Mouse (Mus musculus) brown adipose tissue, adult 24 weeks (tissue): ENCODE measurements around the gene Dgke. TPM values are rescaled to one million over a fixed set of nuclear protein-coding genes. Genes with fewer than 3 reads are reported as not detected.
A peak's percentile ranks its signal among the peaks of the same experiment; 100 is the strongest.
"Not testable (repeated sequence)": the region's sequence is repeated elsewhere in the genome, so short reads cannot be mapped to it uniquely, and the experiment has no call there.

ENCODE experiments used
- H3K27ac ChIP-seq: fragments of 200-500 bp; replicated peaks from 2 replicates; pipeline ENCODE4 v1.5.1; 2012; ENCODE audit warnings: low read depth, mild to moderate bottlenecking, low read length
- H3K4me1 ChIP-seq: fragments of 200-500 bp; 2 replicates; pipeline ENCODE4 v1.6.1; 2012; ENCODE audit warnings: low read length, mixed read lengths; ENCODE audit not compliant: control insufficient read depth, insufficient read depth, insufficient read length
- H3K4me3 ChIP-seq: fragments of 200-500 bp; 2 replicates; pipeline ENCODE4 v1.5.1; 2012; ENCODE audit warnings: low read depth, mild to moderate bottlenecking, low read length, moderate library complexity; ENCODE audit not compliant: insufficient read depth
- polyA plus RNA-seq: library from polyadenylated mRNA; stranded (reverse); fragments of >200 nt; gene quantifications from 2 replicates; pipeline ENCODE4 v1.2.4, GENCODE M21; 2012; ENCODE audit not compliant: missing spikeins, insufficient read depth, insufficient read length

Dgke gene
- polyA plus RNA-seq, 1 experiment, result 3.0 TPM

DNA sequence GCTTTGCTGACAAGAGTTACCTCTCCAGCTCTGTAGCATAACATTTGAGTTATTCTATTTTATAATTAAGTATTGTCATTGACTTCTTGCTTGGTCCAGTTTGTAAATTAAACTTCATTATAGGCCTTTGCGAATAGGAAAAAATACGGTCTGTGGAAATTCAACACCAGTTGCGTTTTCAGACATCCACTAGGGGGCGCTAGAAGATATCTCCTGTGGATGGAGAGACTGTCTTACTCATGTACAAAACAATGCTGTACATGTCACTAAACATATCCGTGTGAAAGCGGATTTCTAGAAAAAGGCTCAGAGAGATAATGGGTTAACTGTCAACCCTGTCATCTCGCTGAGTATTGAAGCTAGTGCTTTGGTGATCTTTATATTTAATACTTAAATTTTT is 18.0 kb upstream of the Dgke start:
- Histone ChIP-seq H3K27ac (no peak overlapping the region), H3K4me1 (no peaks in the 10 kb centered on the region), H3K4me3 (no peak overlapping the region)

DNA sequence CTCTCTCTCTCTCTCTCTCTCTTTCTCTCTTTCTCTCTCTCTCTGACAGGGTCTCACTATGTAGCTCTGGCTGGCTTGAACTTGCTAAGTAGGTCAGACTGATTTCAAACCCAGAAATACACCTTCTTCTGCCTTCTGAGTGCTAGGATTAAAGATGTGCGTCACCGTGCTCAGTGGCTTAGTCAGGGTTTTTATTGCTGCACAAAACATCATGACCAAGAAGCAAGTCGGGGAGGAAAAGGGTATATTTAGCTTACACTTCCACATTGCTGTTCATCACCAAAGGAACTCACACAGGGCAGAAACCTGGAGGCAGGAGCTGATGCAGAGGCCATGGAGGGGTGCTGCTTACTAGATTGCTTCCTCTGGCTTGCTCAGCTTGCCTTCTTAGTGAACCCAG is 16.0 kb upstream of the Dgke start:
- not testable (repeated sequence) for H3K4me3 ChIP-seq, H3K27ac ChIP-seq, H3K4me1 ChIP-seq

DNA sequence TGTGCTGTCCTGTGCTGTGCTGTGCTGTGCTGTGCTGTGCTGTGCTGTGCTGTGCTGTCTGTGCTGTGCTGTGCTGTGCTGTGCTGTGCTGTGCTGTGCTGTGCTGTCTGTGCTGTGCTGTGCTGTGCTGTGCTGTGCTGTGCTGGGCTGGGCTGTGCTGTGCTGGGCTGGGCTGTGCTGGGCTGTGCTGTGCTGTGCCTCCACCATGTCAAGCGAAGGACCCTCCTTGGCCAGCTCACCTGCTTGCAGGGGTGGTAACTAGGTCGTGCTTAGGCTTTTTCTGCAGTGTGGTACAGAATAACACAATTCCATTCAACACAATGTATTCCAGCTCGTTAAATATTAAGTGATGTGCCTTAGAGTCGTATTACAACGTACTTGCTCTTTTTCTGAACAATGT is 15.3 kb upstream of the Dgke start:
- H3K4me1 ChIP-seq, H3K27ac ChIP-seq, H3K4me3 ChIP-seq: not testable (repeated sequence)

DNA sequence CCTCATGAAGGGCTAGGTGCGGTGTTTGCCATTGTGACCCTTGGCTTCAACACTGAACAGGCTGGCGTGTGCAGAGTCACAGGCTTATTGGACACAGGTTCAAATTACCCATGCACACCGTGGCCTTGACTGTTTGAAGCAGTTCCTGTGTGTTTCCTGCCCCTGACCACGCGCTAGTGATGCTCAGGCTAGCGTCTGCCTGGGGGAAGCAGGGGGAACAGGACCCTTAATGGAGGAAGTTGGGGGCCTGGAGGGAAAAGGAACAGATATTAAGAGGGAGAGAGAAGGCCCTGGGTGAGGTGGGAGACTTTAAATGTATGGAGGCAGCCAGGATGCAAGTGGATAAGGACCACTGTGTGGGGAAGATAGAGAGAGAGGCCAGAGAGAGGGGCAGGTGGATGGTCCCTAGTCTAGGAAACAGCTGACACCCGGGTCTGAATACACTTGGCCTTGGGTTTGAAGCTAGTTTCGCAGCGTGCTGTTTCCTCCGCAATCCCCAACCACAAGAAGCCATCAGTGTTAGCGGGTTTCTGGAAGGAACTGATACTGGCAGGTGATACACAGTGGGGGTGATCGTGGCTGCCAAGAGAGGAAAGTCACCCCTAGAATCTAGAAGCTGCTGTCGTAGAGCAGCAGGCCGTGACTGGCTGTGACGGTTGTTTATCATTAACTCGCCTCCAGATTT is 12.5 kb upstream of the Dgke start:
- no peak overlapping the region for H3K27ac ChIP-seq

DNA sequence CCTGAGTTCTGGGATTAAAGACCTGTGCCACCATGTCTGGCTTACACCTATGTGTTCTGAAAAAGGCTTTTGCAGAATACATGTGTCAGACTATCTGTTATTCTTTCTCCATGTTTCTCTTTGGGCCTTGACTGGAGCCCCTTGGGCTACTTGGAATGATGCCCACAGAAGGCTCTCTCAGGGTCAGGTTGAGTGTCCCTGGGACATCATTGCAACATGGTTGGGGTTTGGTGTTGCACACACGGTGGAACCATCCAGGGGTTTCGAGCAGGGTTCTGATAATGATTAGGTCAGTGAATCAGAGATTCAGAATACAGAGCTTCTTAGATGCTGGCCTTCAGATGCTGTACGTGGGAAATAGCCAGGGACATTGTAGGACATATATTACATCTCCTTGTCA is 11.7 kb upstream of the Dgke start:
- Histone ChIP-seq H3K27ac (no peak overlapping the region), H3K4me3 (no peak overlapping the region), H3K4me1 (peaks cover 12% of the 10 kb centered on the region)

More for the DNA sequence above, 12.5 kb upstream of the Dgke start:
- peaks cover 12% of the 10 kb centered on the region for H3K4me1 ChIP-seq
- no peak overlapping the region for H3K4me3 ChIP-seq

DNA sequence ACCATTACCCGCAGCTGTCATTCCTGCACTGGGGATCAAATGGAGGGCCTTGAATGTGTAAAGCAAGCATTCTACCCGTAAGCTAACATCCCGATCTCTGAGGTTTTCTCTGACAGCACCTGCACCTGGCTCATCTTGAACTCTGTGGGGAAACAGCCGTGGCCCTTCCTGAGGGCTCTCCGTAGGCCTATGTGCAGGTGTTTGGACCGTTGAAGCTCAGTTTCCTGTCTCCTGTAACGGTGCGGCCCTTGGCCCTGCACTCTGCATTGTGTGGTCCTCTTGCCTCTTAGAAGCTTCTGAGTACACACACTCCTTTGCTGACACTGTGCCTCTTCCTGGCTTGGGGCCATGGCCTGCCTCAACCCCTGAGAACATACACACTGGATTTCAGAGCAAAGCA is 11.0 kb upstream of the Dgke start:
- Histone ChIP-seq H3K4me3 (no peak overlapping the region), H3K27ac (0 out of 2 replicates have a peak overlapping the region, but pooled peaks have one; percentile 18), H3K4me1 (peaks cover 12% of the 10 kb centered on the region)

DNA sequence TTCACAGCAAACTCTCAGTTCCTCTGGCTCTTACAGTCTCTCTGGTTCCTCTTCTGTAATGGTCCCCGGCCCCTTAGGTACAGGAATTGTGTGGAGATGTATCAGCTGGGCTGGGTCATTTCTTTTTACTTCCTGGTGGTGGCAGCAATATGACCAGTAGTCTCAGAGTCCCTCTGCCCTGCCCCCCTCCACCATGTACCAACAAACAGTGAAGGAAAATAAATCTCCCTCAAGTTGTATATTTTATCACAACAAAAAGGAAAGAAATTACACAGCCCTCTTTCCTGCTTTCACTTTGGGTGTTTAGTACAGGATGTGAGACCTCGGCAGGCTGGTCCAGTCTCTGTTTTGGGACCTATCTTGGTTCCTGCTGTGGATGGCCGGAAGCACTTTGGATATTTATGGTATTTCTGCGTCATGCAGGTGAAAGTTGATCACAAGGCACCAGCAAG is 9.7 kb upstream of the Dgke start:
- peak overlapping the region; percentile 32; the same call in 1 of the 2 replicates for H3K4me3 ChIP-seq
- peaks cover 12% of the 10 kb centered on the region for H3K4me1 ChIP-seq
- peak overlapping the region; percentile 81 for H3K27ac ChIP-seq

DNA sequence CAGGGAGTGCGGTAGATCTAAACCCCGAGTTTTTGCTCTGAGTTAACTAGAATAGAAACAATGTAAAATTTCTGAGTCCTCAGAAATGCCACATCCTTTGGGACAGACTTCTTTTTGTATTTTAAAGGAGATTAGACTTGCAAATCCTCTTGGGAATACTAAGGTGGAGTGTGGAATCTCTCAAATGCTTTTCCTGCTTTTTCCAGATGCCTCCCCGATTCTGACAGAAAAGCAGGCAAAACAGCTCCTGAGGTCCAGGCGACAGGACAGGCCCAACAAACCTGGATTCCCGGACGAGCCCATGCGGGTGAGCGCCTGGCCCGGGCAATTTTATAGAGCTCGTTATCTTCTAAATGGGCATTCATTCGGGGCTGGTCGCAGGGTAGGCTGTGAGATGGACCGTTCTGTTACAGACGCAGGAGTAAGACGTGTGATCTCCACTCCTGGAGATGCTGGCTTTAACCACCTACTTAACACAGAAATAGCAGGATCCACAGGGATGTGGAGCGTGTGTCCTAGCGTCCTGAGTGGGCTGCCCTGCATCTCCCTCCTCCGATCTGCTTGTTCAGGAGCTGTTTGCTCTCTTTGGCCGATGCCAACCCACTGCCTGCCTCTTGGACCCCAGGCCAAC is 8.2 kb upstream of the Dgke start:
- Histone ChIP-seq H3K4me1 (peaks cover 12% of the 10 kb centered on the region), H3K4me3 (peak overlapping the region; percentile 19), H3K27ac (peak overlapping the region; percentile 69)

DNA sequence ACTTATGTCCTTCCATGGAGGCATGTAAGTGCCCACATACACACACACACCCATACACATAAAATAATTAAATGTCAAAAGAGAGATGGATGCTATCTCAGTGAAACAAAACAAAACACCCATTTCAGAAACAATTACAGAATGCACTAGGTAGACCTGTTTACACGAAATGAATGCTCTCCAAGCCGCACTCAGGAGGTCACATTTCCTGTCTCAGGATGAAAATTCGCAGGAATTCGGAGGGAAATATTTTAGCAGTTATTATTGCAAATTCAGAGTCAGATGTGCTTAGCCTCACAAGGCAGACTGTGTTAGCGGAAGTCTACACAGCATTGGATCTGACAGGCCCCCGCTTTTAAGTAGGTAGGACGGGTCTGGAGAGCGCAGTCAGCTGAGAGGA is 6.9 kb upstream of the Dgke start, which contains the start of gene Gm525:
TSS of gene Gm525 (plus strand) at position 301 of the 400 bp plus-strand sequence.
- peaks cover 15% of the 10 kb centered on the region for H3K4me1 ChIP-seq
- H3K27ac ChIP-seq, result peak within 1 kb of the TSS; percentile 69
- H3K4me3 ChIP-seq, result no peak within 1 kb of the TSS

DNA sequence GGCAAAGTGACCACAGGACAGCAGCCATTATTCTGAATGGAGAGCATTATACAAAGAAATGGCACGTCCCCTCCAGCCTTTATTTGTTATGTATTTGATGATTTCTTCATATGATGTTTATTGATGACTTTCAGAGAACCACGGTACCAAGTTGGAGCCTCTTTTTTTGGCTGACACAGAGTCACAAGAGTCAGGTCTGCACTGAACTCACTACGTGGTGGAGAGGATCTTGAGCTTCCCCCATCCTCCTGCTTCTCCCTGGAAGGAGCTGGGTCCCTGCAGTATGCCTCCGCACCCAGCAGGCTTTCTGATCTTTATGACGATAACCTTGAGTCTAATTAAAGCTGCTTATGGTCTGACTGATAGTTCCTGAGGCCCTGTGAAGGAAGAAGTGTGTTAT is 4.9 kb upstream of the Dgke start:
- no peak overlapping the region for H3K4me3 ChIP-seq
- peaks cover 11% of the 10 kb centered on the region for H3K4me1 ChIP-seq
- H3K27ac ChIP-seq, result no peak overlapping the region

DNA sequence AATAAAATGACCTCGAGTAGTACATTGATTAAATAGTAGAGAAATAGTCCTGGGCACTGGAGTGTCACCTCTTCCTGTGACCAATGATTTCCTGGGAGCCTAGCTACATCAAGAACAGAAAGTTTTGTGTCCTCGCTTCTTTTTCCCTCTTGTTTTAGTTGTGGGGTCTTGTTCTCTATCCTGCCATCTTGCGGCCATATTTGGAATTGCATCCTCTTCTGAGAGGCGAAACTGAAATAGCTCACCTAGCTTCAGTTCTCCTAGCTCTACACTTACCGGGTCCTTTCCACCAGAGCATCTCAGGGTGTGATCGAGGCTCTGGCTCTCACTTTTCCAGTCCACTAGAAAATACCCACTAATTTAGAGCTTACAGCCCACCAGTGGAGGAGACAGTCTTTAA is 2.7 kb upstream of the Dgke start:
- no peak overlapping the region for H3K27ac ChIP-seq
- no peak overlapping the region for H3K4me3 ChIP-seq
- H3K4me1 ChIP-seq, result peaks cover 9% of the 10 kb centered on the region

DNA sequence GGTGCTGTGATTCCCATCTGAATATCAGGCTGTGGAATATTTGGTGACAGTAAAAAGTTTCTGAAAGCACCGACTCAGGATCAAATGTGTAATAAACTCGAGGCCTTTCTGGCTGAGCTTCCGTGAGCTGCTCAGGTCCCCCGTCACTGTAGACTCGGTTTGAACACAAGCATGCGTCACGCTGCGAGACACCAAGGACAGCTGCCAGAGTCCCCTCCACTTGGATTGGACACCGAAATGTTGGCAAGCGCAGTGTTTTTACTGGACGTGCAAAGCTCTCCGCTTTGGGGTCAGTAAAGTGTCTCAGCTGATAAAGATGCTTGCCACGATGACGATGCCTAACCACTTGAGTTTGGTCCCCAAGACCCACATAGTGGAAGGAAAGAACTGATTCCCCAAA is 2.0 kb upstream of the Dgke start:
- Histone ChIP-seq H3K27ac (peak overlapping the region; percentile 89), H3K4me3 (no peak overlapping the region), H3K4me1 (peaks cover 9% of the 10 kb centered on the region)

DNA sequence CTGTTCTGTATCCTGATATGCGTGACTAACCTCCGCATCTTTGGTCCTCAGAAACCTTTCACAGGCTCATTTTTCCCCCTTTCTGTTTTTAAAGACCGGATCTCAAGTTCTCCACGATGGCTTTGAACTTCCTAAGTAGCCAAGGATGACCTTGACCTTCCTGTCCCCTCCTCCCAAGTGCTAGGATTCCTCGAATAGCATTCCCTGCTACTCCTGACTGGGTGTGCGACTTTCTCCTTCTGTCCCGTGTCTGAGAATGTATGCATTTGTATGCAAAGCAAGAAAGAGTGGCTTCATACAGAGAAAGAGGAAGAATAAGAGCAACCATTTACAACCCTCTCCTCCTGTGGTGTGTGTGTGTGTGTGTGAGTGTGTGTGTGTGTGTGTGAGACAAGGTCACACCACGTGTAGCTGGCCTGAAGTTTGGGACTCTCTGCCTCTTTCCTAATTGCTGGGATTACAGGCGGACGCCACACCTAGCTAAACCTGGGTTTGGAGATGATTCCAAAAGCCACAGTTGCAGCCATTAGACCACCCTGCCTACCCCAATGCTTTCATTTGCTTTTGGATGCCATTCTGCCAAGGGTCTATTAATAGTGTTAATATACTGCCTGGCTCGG is 1.3 kb upstream of the Dgke start:
- Histone ChIP-seq H3K27ac (peak overlapping the region; percentile 89), H3K4me3 (no peak overlapping the region), H3K4me1 (peaks cover 9% of the 10 kb centered on the region)

DNA sequence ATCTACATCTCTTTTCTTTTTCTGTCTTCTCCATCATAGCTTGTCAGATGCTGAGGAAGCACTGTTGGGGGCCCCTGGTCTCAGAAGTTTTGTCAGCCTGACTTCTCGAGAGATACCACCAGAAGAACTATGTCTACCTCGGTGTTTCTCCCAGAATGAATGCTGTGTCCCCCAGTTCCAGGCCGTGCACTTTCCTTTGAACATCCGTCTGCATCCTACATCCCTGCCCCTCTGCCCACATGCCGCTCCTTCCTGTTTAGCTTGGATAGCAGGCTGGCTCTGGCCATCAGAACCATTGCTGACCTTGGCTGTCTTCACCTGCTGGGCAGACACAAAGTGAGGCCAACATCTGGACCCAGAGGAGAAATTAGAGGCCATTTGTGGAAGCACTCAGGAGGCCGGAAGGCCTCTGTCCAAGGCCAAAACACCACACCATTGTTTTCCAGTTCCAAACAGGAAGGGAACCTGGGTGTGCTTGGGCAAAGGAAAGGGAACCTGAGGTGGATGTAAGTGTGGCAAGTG is 712 bp upstream of the Dgke start:
- Histone ChIP-seq H3K4me1 (peaks cover 9% of the 10 kb centered on the region), H3K27ac (peak overlapping the region; percentile 89), H3K4me3 (no peak overlapping the region)

DNA sequence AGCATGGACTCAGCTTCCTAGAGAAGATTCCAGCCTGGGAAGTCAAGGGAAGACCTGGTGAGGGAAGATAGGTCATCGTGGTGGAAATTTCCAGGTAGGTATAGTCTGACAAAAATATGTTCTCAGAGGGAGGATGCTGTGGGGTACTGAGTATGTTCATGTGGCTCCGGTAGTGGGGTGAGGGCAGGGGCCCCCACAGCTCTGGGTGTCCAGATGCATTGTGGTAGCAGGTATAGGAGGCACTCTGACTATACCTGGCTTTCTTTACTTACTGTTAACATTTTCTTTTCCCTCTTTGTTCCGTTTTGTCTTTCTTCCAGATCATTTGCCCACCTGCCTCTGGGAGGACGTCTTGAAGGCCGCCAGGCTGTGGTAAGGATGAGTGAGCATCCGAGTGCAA is 524 bp downstream of the Dgke start:
- no peak overlapping the region for H3K4me3 ChIP-seq
- 0 out of 2 replicates have a peak overlapping the region, but pooled peaks have one; percentile 6 for H3K27ac ChIP-seq
- peaks cover 9% of the 10 kb centered on the region for H3K4me1 ChIP-seq
